Mouse (Mus musculus) MN1 (cell line): Measurements from ENCODE around the gene Pola2.

ENCODE experiments used
- DNase-seq: peaks from one replicate; pipeline ENCODE4 v3.0.0-alpha.2; 2016; ENCODE audit warnings: low spot score

Gene Pola2

GRCm38 (mm10) chr19:5937095-5937835 is 26.7 kb downstream of the Pola2 start:
- peak; percentile 11 for DNase-seq

- no peak for DNase-seq
Measured at GRCm38 (mm10) chr19:5935691-5936090, 28.3 kb downstream of the Pola2 start.

- DNase-seq: no peak
Measured at GRCm38 (mm10) chr19:5935266-5935665, 28.7 kb downstream of the Pola2 start.

- DNase-seq: no peak
Measured at GRCm38 (mm10) chr19:5929634-5930596, 34.1 kb downstream of the Pola2 start.

GRCm38 (mm10) chr19:5928546-5928945 is 35.5 kb downstream of the Pola2 start:
- DNase-seq: no peak

- DNase-seq: no peak
Measured at GRCm38 (mm10) chr19:5928104-5928503, 35.9 kb downstream of the Pola2 start.

- DNase-seq: no peak
Measured at GRCm38 (mm10) chr19:5927532-5927931, 36.5 kb downstream of the Pola2 start.

GRCm38 (mm10) chr19:5927026-5927425 is 37.0 kb downstream of the Pola2 start:
- no peak for DNase-seq

GRCm38 (mm10) chr19:5925311-5925855 is 38.6 kb downstream of the Pola2 start:
- no peak for DNase-seq

GRCm38 (mm10) chr19:5924713-5925093 is 39.3 kb downstream of the Pola2 start, which contains the start of gene Cdc42ep2:
Cdc42ep2 (minus strand) TSS chr19:5924816.
- peak; percentile 88 for DNase-seq

- peak; percentile 84 for DNase-seq
Measured at GRCm38 (mm10) chr19:5923990-5924712, 39.9 kb downstream of the Pola2 start.

- DNase-seq: no peak
Measured at GRCm38 (mm10) chr19:5922963-5923362, 41.0 kb downstream of the Pola2 start.

GRCm38 (mm10) chr19:5922119-5922942 is 41.7 kb downstream of the Pola2 start:
- no peak for DNase-seq

GRCm38 (mm10) chr19:5921715-5922114 is 42.3 kb downstream of the Pola2 start:
- DNase-seq: no peak

- peak; percentile 31 for DNase-seq
Measured at GRCm38 (mm10) chr19:5913007-5913719, 50.8 kb downstream of the Pola2 start, which contains the start of gene Dpf2. Dpf2 (minus strand) TSS chr19:5913010.

GRCm38 (mm10) chr19:5912103-5913006 is 51.6 kb downstream of the Pola2 start:
- peak; percentile 98 for DNase-seq

- DNase-seq: peak; percentile 57
Measured at GRCm38 (mm10) chr19:5911430-5912102, 52.4 kb downstream of the Pola2 start.

- DNase-seq: peak; percentile 54
Measured at GRCm38 (mm10) chr19:5910221-5910620, 53.8 kb downstream of the Pola2 start.

- DNase-seq: no peak
Measured at GRCm38 (mm10) chr19:5907275-5907674, 56.7 kb downstream of the Pola2 start.
